Mouse (Mus musculus) liver, adult (tissue): ENCODE data around the gene Amigo1.
A peak's percentile ranks its signal among the peaks of the same experiment; 100 is the strongest.

ENCODE experiments used
- GATA4 ChIP-seq: IDR thresholded peaks from 2 replicates; pipeline ENCODE4 v1.6.1; 2014; ENCODE audit warnings: mild to moderate bottlenecking, low read length; ENCODE audit not compliant: insufficient replicate concordance

Gene Amigo1

GRCm38 (mm10) chr3:108199231-108199630 is 13.1 kb downstream of the Amigo1 start:
- no peak for TF ChIP-seq GATA4

GRCm38 (mm10) chr3:108200329-108201323 is 14.5 kb downstream of the Amigo1 start, which contains the start of gene Cyb561d1:
TSS of gene Cyb561d1 (minus strand) at chr3:108201212.
- peak; percentile 87; the same call in 1 of the 2 replicates for TF ChIP-seq GATA4

DNA sequence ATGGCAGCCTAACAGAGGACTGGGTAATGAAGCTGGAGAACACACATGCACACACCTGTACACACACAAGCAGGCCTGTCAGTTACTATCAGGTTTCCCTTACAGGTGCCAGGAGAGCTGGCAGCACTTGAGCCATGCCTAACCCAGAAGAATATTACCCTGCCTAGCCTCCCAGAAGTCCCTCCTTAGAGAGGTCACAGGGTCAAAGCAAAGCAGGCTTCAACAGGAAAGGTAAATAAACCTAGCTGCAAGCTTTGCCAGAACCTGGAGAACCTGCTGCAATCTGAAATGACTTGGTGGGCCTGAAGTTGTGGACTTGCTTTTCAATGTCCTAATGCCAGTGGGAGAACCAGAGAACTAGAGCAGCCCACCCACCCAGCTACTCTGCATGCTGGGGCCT is 16.4 kb downstream of the Amigo1 start:
- TF ChIP-seq GATA4: no peak

DNA sequence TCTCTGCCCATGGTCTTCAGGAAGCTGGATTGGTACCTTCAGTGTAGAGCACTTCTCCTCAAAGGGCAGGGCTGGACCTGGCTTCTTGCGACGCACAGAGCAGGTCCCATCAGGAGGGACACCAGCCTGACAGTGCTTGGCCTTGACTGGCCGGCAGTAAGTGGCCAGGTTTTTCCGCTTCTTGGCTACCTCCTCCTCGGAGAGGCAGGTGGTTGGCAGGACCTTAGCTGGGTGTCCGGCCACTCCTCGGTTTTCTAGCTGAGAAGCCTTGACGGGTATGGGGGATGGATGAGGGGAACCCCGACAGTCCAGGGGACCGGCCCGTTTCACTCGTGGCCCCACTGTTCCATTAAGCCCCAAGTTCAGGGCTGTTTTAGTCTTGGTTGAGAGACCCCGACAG is 17.1 kb downstream of the Amigo1 start:
- TF ChIP-seq GATA4: no peak

DNA sequence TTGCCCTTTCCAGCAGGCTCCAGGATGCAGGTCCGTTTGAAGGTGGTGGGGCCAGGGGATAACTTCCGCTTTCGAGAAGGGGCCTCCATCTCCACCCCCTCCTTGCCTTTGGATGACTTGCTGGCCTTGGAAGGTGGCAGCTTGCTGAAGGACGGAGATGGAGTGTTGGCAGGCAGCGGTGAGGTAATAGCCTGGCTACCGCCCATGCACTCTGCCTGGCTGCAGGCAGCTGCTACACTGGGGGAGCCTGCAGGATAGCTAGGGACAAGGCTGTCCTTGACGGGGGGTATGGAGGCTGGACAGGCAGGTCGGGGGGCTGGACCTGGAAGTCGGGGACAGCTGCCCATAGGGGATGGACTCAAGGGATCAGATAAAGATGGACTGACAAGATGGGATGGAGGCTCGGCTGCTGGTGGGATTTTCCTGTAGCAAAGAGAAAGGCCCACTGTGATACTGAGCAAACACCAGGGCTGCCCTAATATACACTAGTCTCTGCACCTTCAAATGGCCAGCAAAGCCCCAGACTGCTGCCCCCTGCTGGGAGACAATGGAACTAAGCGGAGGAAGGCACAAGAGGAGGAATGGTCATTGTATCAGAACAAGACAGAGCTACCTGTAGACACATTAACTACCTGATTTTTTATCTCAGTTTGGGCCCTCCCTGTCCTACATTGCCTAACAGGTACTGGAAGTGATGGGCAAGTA is 17.6 kb downstream of the Amigo1 start:
- no peak for TF ChIP-seq GATA4

- no peak for TF ChIP-seq GATA4
Measured at GRCm38 (mm10) chr3:108204470-108204869, 18.3 kb downstream of the Amigo1 start.

DNA sequence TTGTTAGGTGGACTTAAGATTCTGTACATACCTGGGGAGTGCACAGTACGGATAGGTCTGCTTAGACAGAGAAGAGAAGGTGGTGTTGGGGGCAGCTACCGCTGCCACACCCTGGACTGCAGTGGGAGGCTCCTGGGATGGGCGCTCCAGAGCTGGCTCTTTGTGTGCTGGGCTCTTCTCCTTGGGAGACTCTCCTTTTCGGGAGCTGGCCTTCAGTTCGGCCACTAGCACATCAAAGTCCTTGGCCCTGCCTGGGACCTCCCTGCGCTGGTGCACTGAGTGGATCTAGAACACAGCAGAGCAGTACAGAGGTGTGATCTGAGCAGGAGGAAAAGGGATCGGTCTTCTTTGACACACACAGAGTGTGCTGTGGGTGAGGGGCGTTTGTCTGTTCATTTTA is 19.5 kb downstream of the Amigo1 start:
- no peak for TF ChIP-seq GATA4

DNA sequence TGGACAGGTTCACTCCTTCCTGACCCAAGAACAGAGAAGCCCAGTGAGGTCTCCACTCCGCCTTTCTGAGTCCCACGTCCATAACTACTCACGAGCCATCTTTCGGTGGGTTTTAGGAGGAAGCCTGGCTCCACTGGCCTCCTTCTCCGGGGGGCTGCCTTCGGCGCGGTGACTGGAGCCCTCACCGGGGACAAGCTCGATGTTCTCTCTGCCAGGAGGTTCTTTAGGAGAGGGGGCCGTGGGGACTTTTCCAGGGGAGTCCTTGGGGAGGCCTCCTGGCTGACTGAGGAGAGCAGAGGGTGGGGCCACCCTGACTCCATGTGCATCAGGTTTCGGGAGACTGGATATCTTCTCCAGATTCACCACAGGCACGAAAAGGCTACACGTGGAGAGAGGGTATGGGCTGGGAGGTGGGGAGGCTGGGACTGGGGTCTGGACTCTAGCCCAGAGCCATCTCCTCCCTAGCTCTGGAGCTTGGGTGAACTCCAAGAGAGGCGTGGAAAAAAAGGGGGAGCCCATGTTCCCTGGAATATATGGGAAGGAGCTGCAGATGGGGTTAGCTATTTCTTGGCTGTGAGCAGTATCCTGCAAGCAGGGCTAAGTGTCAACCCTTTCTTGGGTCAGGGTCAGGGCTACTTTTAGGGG is 20.7 kb downstream of the Amigo1 start:
- no peak for TF ChIP-seq GATA4

DNA sequence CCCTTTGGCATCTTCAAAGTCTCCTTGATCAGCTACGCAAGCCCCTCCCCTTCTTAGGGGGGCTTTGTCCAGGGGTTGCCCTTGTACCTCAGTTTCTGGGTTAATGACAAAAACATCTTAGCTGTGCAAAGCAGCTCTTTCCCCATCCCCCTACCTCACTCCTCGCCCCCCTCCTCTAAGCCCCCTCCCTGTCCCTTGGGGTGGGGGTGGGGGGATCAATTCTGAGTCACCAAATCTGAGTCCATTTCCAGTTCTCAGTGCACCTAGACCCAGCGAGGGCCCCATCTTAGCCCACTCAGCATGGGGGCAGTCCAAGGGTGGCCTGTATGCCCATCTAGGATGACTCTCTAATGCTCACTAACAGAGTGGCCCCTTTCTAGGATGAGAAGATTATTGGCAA is 22.9 kb downstream of the Amigo1 start:
- no peak for TF ChIP-seq GATA4

DNA sequence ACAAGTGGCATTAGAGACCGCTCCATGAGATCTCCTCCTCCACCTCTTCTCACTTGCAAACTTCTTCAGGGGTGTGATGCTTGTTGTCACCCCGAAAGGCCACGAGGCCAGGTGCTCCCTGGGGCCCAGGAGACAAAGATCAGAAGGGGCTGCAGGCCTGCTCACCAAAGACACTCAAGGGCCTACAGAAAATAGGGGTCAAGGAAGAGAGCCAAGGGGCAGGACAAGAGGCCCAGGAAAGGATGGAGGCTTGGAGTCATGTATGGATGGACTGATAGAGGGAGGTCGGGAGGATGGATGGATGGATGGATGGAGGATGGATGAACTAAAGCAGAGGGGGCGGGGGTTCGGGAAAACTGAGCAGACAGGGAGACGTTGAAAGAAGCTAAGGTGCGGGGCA is 23.4 kb downstream of the Amigo1 start:
- TF ChIP-seq GATA4: no peak

DNA sequence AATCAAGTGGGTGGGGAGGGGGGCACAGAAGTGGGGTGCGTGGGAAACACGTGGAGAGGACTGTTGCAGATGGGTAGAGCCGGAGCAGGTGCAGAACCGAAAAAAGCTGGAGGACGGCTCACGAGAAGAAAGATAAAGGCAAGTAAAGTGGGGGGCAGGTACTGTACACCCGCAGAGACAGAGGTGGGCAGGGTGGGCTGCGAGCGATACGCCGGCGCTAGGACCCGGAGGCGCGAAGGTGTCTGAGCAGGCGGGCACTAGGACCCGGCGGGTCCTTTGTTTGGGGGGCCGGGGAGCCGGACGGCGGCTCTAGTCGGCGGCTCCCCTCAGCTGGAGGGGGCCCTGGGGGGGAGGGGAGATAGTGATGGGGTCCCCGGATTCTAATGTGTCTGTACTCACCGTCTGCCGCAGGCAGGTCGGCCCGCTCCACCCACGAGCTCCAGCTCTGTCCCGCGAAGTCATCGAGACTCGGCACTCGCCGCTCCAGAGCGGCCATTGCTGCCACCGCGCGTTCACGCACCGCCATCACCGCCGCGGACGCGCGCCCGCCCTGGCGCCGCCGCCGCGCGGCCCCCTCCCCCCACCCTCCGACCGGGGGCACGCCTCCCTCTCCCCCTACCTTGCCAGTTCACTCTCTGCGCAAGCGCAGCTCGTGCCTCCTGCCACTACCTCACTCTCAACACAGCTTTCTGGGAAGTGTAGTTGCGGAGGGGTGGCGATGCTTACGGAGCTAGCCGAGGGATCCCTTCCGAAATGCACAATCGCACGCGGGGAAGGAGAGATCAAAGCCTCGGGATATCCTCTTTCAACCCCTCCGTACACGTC is 24.0 kb downstream of the Amigo1 start:
- TF ChIP-seq GATA4: no peak

GRCm38 (mm10) chr3:108210771-108211139 is 24.6 kb downstream of the Amigo1 start, which contains the start of gene Atxn7l2:
TSS of gene Atxn7l2 (minus strand) at chr3:108210934.
- no peak for TF ChIP-seq GATA4

DNA sequence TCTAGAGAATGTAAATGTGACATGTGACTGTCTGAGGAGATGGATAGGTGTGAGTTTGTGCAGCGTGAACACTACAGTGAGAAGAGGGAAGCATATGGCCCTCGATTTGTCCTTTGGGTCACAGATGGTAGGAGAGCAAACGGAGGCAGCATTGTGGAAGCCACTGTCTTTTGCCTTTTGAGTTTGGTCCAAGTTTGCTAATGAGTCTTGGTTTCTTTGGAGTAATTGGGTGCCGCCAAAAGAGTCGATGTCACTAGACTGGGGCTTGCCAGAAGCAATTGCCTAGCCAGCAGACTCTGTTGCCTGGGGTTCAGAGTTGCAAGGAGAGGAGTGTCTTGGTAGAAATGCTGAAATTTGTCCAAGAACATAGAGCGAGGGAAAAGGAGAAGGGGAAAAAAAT is 25.7 kb downstream of the Amigo1 start:
- TF ChIP-seq GATA4: no peak

GRCm38 (mm10) chr3:108212406-108212805 is 26.3 kb downstream of the Amigo1 start:
- no peak for TF ChIP-seq GATA4

- TF ChIP-seq GATA4: no peak
Measured at GRCm38 (mm10) chr3:108214734-108215133, 28.6 kb downstream of the Amigo1 start.
